Mouse (Mus musculus) layer of hippocampus, postnatal 36 days (tissue): ENCODE data around the gene Hoxd10. TPM values are rescaled to one million over a fixed set of nuclear protein-coding genes. Genes with fewer than 3 reads are reported as not detected.

Experiments used
- DNase-seq, 2 experiments: peaks; one replicate each; pipeline ENCODE4 v3.0.0; 2022
- total RNA-seq, 2 experiments: library from RNA; stranded (reverse); gene quantifications; 2 replicates each; pipeline ENCODE4 v1.2.3; 2021

The Hoxd10 gene
- total RNA-seq, 2 experiments from 2014 or later = not detected

GRCm38 (mm10) chr2:74681594-74682531 lies 9.9 kb upstream of the Hoxd10 start:
- no peak for DNase-seq

DNA sequence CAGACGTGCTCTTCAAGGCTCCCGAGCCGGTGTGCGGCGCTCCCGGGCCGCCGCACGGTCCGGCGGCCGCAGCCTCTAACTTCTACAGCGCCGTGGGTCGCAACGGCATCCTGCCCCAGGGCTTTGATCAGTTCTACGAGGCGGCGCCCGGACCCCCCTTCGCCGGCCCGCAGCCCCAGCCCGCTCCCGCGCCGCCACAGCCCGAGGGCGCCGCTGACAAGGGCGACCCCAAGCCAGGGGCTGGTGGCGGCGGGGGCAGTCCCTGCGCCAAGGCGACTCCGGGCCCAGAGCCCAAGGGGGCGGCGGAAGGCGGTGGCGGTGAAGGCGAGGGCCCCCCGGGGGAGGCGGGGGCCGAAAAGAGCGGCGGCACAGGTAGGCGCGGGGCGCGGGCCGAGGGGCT lies 8.9 kb upstream of the Hoxd10 start:
- DNase-seq = no peak

DNA sequence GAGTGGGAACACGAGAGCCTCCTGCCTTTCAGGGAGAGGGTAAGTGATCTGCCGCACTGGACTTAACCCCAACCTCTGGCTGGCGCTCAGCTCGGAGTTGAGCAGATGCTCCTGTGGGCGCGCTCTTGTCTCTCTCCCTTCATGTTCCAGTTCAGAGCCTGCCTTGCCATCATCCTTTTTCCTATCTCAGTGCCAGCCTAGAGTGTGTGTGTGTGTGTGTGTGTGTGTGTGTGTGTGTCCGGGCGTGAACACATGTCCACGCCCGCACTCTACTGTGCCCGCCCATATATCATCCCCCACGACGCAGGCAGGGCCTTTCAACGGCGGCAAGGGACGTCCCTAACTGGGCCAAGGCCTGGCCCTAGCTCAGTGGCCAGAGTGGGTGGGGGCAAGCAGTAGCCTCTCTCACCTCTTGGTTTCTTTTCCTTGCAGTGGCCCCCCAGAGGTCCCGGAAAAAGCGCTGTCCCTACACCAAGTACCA lies 8.2 kb upstream of the Hoxd10 start:
- DNase-seq = no peak

DNA sequence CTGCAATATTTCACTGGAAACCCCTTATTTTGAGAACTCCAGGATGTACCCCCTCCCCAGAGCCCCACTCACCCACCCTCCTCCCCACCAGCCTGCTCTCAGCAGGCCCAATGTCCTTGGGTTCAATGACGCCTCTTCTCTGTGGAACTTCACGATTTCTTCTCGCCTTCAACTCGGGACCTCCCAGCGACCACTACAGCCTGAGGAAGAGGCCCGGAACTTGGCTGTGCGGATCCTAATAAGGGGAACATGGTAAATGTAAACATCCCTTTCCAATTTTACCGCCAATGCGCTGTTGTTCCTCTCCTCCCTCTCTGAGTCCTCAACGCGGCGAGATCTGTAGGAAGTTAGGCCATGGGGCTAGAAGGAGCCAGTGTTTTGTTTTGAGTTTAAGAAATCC lies 7.6 kb upstream of the Hoxd10 start:
- no peak for DNase-seq

DNA sequence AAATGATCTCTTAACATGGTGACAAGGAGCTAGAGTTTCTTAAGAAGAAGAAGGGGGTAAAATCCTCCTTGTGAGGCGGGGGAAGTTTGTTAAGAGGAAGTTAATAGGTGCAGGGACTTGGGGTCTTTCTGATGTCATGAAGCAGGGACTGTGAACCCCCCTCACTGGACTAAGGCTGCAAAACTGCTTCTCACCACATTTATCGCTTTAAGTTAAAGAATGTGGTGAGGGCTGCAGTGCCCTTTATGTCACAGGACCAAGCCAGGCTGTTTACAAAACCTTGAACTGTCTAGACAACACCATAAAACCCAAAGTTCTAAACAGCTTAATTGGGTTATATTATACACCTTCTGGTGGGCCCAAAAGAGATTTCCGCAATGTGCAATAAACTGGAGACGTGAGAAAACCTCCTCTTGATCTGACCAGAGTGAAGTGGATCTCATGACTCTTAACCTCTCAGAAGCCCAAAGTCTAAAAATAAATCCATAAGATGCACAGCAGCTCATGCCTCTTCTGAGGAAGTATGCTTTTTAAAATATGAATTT lies 6.6 kb upstream of the Hoxd10 start:
- no peak for DNase-seq

- no peak for DNase-seq
These were observed 5.3 kb upstream of the Hoxd10 start for GRCm38 (mm10) chr2:74686301-74686987.

DNA sequence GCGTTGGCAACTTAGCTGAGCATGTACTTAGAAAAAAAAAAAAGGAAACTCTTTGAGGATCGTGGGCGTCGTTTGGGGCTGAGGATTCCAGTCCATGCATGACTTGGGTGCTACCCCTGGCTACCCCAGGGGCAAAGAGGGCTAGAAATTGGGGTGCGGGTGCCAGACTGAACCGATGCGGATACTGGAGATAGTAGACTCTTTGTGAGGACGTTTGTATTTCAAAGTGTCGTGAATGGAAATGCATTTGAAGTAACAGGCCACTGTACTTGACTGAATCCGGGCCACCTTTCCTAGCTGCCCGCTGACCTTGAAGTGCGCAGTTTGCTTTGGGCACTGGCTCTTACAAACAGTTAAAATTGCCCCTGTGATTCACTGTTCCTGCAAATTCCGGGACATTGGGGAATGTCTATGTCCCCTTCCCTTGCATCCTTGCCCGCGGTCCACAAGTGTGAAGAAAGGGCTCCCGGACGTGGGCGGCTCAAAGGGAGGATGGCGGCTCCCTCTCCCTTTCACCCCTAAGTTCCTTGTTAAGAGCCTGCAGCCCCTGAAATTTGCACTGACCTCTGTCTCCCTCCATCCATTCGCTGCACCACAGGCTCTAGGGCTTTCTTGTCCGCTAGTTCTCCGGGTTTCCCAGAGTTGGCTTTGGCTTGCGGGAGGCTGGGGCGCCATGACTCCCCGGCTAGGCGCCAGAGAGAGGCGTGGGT lies 4.6 kb upstream of the Hoxd10 start:
- DNase-seq = no peak

DNA sequence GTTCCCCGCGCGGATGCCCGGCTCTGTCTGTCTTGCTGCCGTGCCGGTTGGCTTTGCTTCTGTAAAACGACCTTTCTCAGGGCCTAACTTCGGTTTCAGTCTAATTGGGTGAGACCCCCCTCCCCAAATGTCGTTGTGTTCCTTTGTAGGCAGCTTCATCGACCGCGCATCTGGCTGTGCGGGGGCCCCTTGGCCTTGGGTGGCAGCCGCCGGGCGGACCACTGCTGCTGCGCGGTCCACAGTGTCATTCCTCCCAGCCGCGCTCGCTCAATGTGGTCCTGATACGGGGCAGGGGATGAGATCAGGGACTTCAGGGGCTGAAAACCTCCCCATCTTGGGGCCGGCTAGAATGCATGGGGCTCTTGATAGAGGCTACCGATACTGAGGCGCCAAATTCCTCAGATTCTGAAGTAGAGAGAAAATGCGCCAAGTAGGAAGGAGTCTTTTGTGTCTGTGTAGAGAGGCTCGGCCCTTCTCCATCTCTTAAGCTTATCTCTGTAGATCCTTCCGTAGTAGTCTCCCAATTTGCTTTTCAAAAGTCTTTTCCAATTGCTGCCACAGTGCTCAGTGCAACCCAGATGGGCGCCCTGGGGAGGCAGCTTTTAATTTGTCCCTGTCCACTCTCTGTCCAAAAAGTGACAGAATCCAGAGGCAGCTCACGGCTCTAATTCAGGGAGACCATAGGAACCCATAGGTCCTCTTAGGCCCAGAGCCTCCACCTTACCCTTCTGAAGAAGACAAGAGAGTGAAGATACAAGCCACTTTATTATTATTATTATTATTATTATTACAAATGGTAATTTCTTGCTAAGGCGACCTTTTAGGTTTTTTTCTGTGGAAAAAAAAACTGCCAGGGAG lies 3.8 kb upstream of the Hoxd10 start:
- DNase-seq = no peak

GRCm38 (mm10) chr2:74688795-74689573 lies 2.7 kb upstream of the Hoxd10 start:
- DNase-seq = no peak

GRCm38 (mm10) chr2:74689574-74690337 lies 2.0 kb upstream of the Hoxd10 start:
- no peak for DNase-seq

GRCm38 (mm10) chr2:74690338-74690716 lies 1.4 kb upstream of the Hoxd10 start:
- no peak for DNase-seq

- DNase-seq = no peak
These were observed 477 bp downstream of the Hoxd10 start for GRCm38 (mm10) chr2:74691995-74692807.

- no peak for DNase-seq
These were observed 1.2 kb downstream of the Hoxd10 start for GRCm38 (mm10) chr2:74692808-74693431.

GRCm38 (mm10) chr2:74693432-74693827 lies 1.7 kb downstream of the Hoxd10 start:
- no peak for DNase-seq

- no peak for DNase-seq
These were observed 2.3 kb downstream of the Hoxd10 start for GRCm38 (mm10) chr2:74694066-74694465.

- no peak for DNase-seq
These were observed 3.7 kb downstream of the Hoxd10 start for GRCm38 (mm10) chr2:74695383-74695782.

GRCm38 (mm10) chr2:74695813-74696430 lies 4.2 kb downstream of the Hoxd10 start:
- no peak for DNase-seq
